Mouse (Mus musculus) MEL (cell line): ENCODE data around the gene Afm.

Source experiments
- E2F4 ChIP-seq: IDR thresholded peaks from 2 replicates; pipeline ENCODE4 v1.6.1; 2011; ENCODE audit warnings: low read depth, low read length, improper control_type of control experiment, borderline replicate concordance
- MAX ChIP-seq: IDR thresholded peaks from 2 replicates; pipeline ENCODE4 v1.6.1; 2011; ENCODE audit warnings: low read length, improper control_type of control experiment
- MXI1 ChIP-seq: IDR thresholded peaks from 2 replicates; pipeline ENCODE4 v1.6.1; 2011; ENCODE audit warnings: mild to moderate bottlenecking, low read depth, low read length, improper control_type of control experiment
- POLR2A ChIP-seq, 2 experiments: IDR thresholded peaks; 2 replicates each; pipeline ENCODE4 v1.6.1; 2011 to 2012; ENCODE audit warnings: low read length in 2 of 2, mild to moderate bottlenecking in 2 of 2, control low read depth in 1 of 2, improper control_type of control experiment in 1 of 2, low read depth in 1 of 2, moderate library complexity in 1 of 2; ENCODE audit not compliant: control insufficient read depth in 1 of 2, insufficient read depth in 1 of 2, poor library complexity in 1 of 2
- POLR2AphosphoS2 ChIP-seq: IDR thresholded peaks from 2 replicates; pipeline ENCODE4 v1.6.1; 2011; ENCODE audit warnings: low read length, improper control_type of control experiment
- ZC3H11A ChIP-seq: IDR thresholded peaks from 2 replicates; pipeline ENCODE4 v1.6.1; 2012; ENCODE audit warnings: low read depth, mild to moderate bottlenecking, inconsistent platforms, low read length, improper control_type of control experiment
- ZKSCAN1 ChIP-seq: IDR thresholded peaks from 2 replicates; pipeline ENCODE4 v1.6.1; 2012; ENCODE audit warnings: low read depth, mild to moderate bottlenecking, inconsistent platforms, low read length, improper control_type of control experiment, moderate library complexity

GRCm38 (mm10) chr5:90571216-90571615, 52.5 kb downstream of the Afm start:
- TF ChIP-seq POLR2A (IDR thresholded peaks at IDR 0.05; ENCODE audit: control insufficient read depth in 1 of 2, insufficient read depth in 1 of 2, low read depth in 1 of 2, low read length in 2 of 2, poor library complexity in 1 of 2) = no peak
- no peak for TF ChIP-seq POLR2AphosphoS2
- no peak for TF ChIP-seq ZKSCAN1
- no peak for TF ChIP-seq MAX
- no peak for TF ChIP-seq MXI1
- no peak for TF ChIP-seq E2F4
- TF ChIP-seq ZC3H11A = no peak
